In genomic region chr9:75038357-75038688, GRCm38 (mm10) we compare ENCODE assay signal across 8 mouse cellular contexts. TPM values are rescaled to one million over a fixed set of nuclear protein-coding genes. Genes with fewer than 3 reads are reported as not detected.
DNase-seq lines count a peak whose midpoint lies in the region; ATAC-seq and TF ChIP-seq lines count a peak whose summit lies in the region.

No protein-coding gene starts in this region.

- no peak for DNase-seq in heart, postnatal 10 days
- DNase-seq in forebrain, embryonic 14.5 days (ENCODE audit: low spot score): no peak
- DNase-seq in liver, postnatal 0 days: no peak
- DNase-seq in right cerebral cortex, postnatal 14 days: no peak
- no peak for DNase-seq in right cerebral cortex, postnatal 10 days (ENCODE audit: low spot score in 2 of 2)
- no peak for DNase-seq in retina, postnatal 1 day

- H3K27ac ChIP-seq in heart, embryonic 12.5 days (ENCODE audit: poor library complexity, severe bottlenecking): no peak overlapping the region
- H3K27ac ChIP-seq in forebrain, embryonic 14.5 days (ENCODE audit: low read depth, low read length): no peak overlapping the region
- peak overlapping the region; percentile 85 for H3K27ac ChIP-seq in liver, postnatal 0 days (ENCODE audit: low read depth)

- no peak for ATAC-seq in heart, embryonic 12.5 days (ENCODE audit: insufficient number of reproducible peaks, low FRiP score)
- no peak for ATAC-seq in forebrain, embryonic 14.5 days
- ATAC-seq in liver, postnatal 0 days: no peak

- H3K4me2 ChIP-seq in heart, embryonic 12.5 days: peak overlapping the region; percentile 78
- H3K4me2 ChIP-seq in forebrain, embryonic 14.5 days (ENCODE audit: low read length): peak overlapping the region; percentile 70
- peak overlapping the region; percentile 86 for H3K4me2 ChIP-seq in liver, postnatal 0 days (ENCODE audit: low read depth, low read length)

- H3K9me3 ChIP-seq in heart, embryonic 12.5 days (replicated peaks): no peaks in the 10 kb centered on the region
- H3K9me3 ChIP-seq in E14TG2a.4 (ENCODE audit: low read length): no peaks in the 10 kb centered on the region
- H3K9me3 ChIP-seq in forebrain, embryonic 14.5 days (replicated peaks; ENCODE audit: control insufficient read depth, low read length): no peaks in the 10 kb centered on the region
- no peaks in the 10 kb centered on the region for H3K9me3 ChIP-seq in liver, postnatal 0 days (ENCODE audit: low read length)

- H3K9ac ChIP-seq in heart, embryonic 12.5 days: peak overlapping the region; percentile 86
- peak overlapping the region; percentile 93 for H3K9ac ChIP-seq in forebrain, embryonic 14.5 days (ENCODE audit: low read length)
- peak overlapping the region; percentile 95 for H3K9ac ChIP-seq in liver, postnatal 0 days (replicated peaks)

- 0 out of 2 replicates have a peak, but pooled peaks cover 9% of the 10 kb centered on the region for H3K36me3 ChIP-seq in heart, embryonic 12.5 days
- H3K36me3 ChIP-seq in E14TG2a.4 (ENCODE audit: insufficient read depth, low read length): peaks cover 23% of the 10 kb centered on the region
- peaks cover 5% of the 10 kb centered on the region; the same call in 1 of the 2 replicates for H3K36me3 ChIP-seq in forebrain, embryonic 14.5 days (ENCODE audit: control insufficient read depth, insufficient read depth, low read length)
- H3K36me3 ChIP-seq in liver, postnatal 0 days (replicated peaks; ENCODE audit: insufficient read depth, low read length): peaks cover 7% of the 10 kb centered on the region; the same call in 1 of the 2 replicates

- TF ChIP-seq EP300 in liver, postnatal 0 days (IDR thresholded peaks at IDR 0.05; ENCODE audit: low read depth): no peak

- H3K4me3 ChIP-seq in heart, embryonic 12.5 days: peak overlapping the region; percentile 99
- H3K4me3 ChIP-seq in E14TG2a.4 (replicated peaks; ENCODE audit: low read length): peak overlapping the region; percentile 97
- H3K4me3 ChIP-seq in forebrain, embryonic 14.5 days (ENCODE audit: low read depth, low read length): peak overlapping the region; percentile 93
- peak overlapping the region; percentile 91 for H3K4me3 ChIP-seq in liver, postnatal 0 days (ENCODE audit: low read depth, low read length)

- H3K4me1 ChIP-seq in heart, embryonic 12.5 days (replicated peaks): peaks cover 5% of the 10 kb centered on the region
- H3K4me1 ChIP-seq in E14TG2a.4 (replicated peaks; ENCODE audit: low read depth, low read length): peaks cover 35% of the 10 kb centered on the region
- peaks cover 10% of the 10 kb centered on the region for H3K4me1 ChIP-seq in forebrain, embryonic 14.5 days (ENCODE audit: control insufficient read depth, insufficient read depth, low read length)
- H3K4me1 ChIP-seq in liver, postnatal 0 days (ENCODE audit: insufficient read depth): peaks cover 20% of the 10 kb centered on the region

- H3K27me3 ChIP-seq in heart, embryonic 12.5 days (replicated peaks): no peaks in the 10 kb centered on the region
- no peaks in the 10 kb centered on the region for H3K27me3 ChIP-seq in E14TG2a.4 (ENCODE audit: insufficient read depth, low read length)
- no peaks in the 10 kb centered on the region for H3K27me3 ChIP-seq in forebrain, embryonic 14.5 days (replicated peaks; ENCODE audit: control insufficient read depth, insufficient read depth, low read length)
- H3K27me3 ChIP-seq in liver, postnatal 0 days (ENCODE audit: insufficient read depth, low read length): no peaks in the 10 kb centered on the region

- 1% methylated on average over 10 of the region's 10 CpGs for WGBS in heart, embryonic 12.5 days
- 1% methylated on average over 10 of the region's 10 CpGs for WGBS in forebrain, embryonic 14.5 days
- WGBS in liver, postnatal 0 days (ENCODE audit: insufficient replicate concordance): under 1% methylated on average over 10 of the region's 10 CpGs

- TF ChIP-seq CTCF in E14TG2a.4 (conservative IDR thresholded peaks at IDR 0.05; ENCODE audit: low read length): no peak
- TF ChIP-seq CTCF in liver, postnatal 0 days (IDR thresholded peaks at IDR 0.05; ENCODE audit: low read depth): no peak

- intact Hi-C loops in heart, postnatal 10 days (cut with DNase I): no loop called here

RNA-seq across cellular contexts. Expression of gene Arpp19, which starts 0.9 kb away (rescaled TPM):
- polyA plus RNA-seq in heart, embryonic 12.5 days (2016; fragmentation: Nextera tagmentation; extraction: Ambion mirVana): 265 and 268 TPM in 2 replicates
- total RNA-seq in heart, postnatal 10 days (2021): 100 to 1,000 TPM; 157 to 163 TPM
- polyA plus RNA-seq in forebrain, embryonic 14.5 days (2014; fragmentation: Nextera tagmentation; extraction: Ambion mirVana): 258 and 266 TPM in 2 replicates
- 187 and 189 TPM in 2 replicates for polyA plus RNA-seq in liver, postnatal 0 days (2015; fragmentation: Nextera tagmentation; extraction: Ambion mirVana)

RNA-seq across cellular contexts. Expression of gene Myo5a, which starts 32.5 kb away (rescaled TPM):
- 15.8 and 17.4 TPM in 2 replicates for polyA plus RNA-seq in heart, embryonic 12.5 days (2016; fragmentation: Nextera tagmentation; extraction: Ambion mirVana)
- total RNA-seq in heart, postnatal 10 days (2021): 10 to 100 TPM; 18.1 to 18.4 TPM
- polyA plus RNA-seq in forebrain, embryonic 14.5 days (2014; fragmentation: Nextera tagmentation; extraction: Ambion mirVana): 23.9 and 33.5 TPM in 2 replicates
- polyA plus RNA-seq in liver, postnatal 0 days (2015; fragmentation: Nextera tagmentation; extraction: Ambion mirVana): 1.2 and 1.3 TPM in 2 replicates
